Mouse (Mus musculus) megakaryocyte, embryonic 14.5 days (primary cell): ENCODE measurements around the gene Ppm1n. TPM values are rescaled to one million over a fixed set of nuclear protein-coding genes. Genes with fewer than 3 reads are reported as not detected.

Experiments used
- H3K27me3 ChIP-seq: replicated peaks from 2 replicates; pipeline ENCODE3; 2012; ENCODE audit warnings: inconsistent platforms
- H3K36me3 ChIP-seq: replicated peaks from 2 replicates; pipeline ENCODE3; 2012; ENCODE audit warnings: low read length, inconsistent platforms, mixed read lengths
- H3K4me1 ChIP-seq: 2 replicates; pipeline ENCODE4 v1.6.1; 2012; ENCODE audit warnings: inconsistent platforms
- H3K4me3 ChIP-seq: replicated peaks from 2 replicates; pipeline ENCODE3; 2012; ENCODE audit warnings: moderate library complexity, mild to moderate bottlenecking, inconsistent platforms
- H3K9me3 ChIP-seq: 2 replicates; pipeline ENCODE4 v1.6.1; 2012; ENCODE audit warnings: inconsistent platforms
- FLI1 ChIP-seq: IDR thresholded peaks from 2 replicates; pipeline ENCODE4 v1.6.1; 2012; ENCODE audit warnings: low read length, inconsistent platforms, mixed read lengths
- GATA1 ChIP-seq: IDR thresholded peaks from 3 replicates; pipeline ENCODE4 v1.6.1; 2012; ENCODE audit warnings: mixed read lengths, low read length, inconsistent platforms, borderline replicate concordance
- polyA plus RNA-seq: library from polyadenylated mRNA; stranded (reverse); fragments of >175 nt; gene quantifications from 2 replicates; pipeline ENCODE4 v1.2.3, GENCODE M21; 2012; ENCODE audit warnings: low replicate concordance; ENCODE audit not compliant: insufficient read depth

Ppm1n gene
- polyA plus RNA-seq, 1 experiment = not detected

GRCm38 (mm10) chr7:19302264-19303045 lies 22.6 kb upstream of the Ppm1n start:
- no peaks in the 10 kb centered on the region for H3K9me3 ChIP-seq
- H3K36me3 ChIP-seq = no peaks in the 10 kb centered on the region
- TF ChIP-seq FLI1 (no peak), GATA1 (no peak)
- H3K27me3 ChIP-seq = peaks cover 51% of the 10 kb centered on the region
- peak overlapping the region; percentile 88 for H3K4me3 ChIP-seq
- peaks cover 63% of the 10 kb centered on the region for H3K4me1 ChIP-seq

- H3K9me3 ChIP-seq = no peaks in the 10 kb centered on the region
- H3K36me3 ChIP-seq = no peaks in the 10 kb centered on the region
- peaks cover 55% of the 10 kb centered on the region for H3K4me1 ChIP-seq
- TF ChIP-seq FLI1 (no peak), GATA1 (no peak)
- H3K4me3 ChIP-seq = peak overlapping the region; percentile 88
- peaks cover 46% of the 10 kb centered on the region for H3K27me3 ChIP-seq
Measured at GRCm38 (mm10) chr7:19301461-19302263, 21.8 kb upstream of the Ppm1n start.

- Histone ChIP-seq H3K4me3 (peak overlapping the region; percentile 88), H3K27me3 (peaks cover 36% of the 10 kb centered on the region), H3K9me3 (no peaks in the 10 kb centered on the region), H3K4me1 (peaks cover 47% of the 10 kb centered on the region), H3K36me3 (no peaks in the 10 kb centered on the region)
- TF ChIP-seq GATA1 = no peak
- no peak for TF ChIP-seq FLI1
Measured at GRCm38 (mm10) chr7:19300501-19301421, 20.9 kb upstream of the Ppm1n start.

GRCm38 (mm10) chr7:19299194-19299593 lies 19.3 kb upstream of the Ppm1n start:
- Histone ChIP-seq H3K9me3 (no peaks in the 10 kb centered on the region), H3K4me1 (peaks cover 38% of the 10 kb centered on the region), H3K27me3 (peaks cover 21% of the 10 kb centered on the region), H3K4me3 (no peak overlapping the region), H3K36me3 (no peaks in the 10 kb centered on the region)
- no peak for TF ChIP-seq GATA1
- no peak for TF ChIP-seq FLI1

- Histone ChIP-seq H3K36me3 (no peaks in the 10 kb centered on the region), H3K27me3 (peaks cover 16% of the 10 kb centered on the region), H3K9me3 (no peaks in the 10 kb centered on the region), H3K4me1 (peaks cover 33% of the 10 kb centered on the region), H3K4me3 (no peak overlapping the region)
- TF ChIP-seq GATA1 = no peak
- TF ChIP-seq FLI1 = no peak
Measured at GRCm38 (mm10) chr7:19297794-19298193, 17.9 kb upstream of the Ppm1n start.

GRCm38 (mm10) chr7:19297034-19297433 lies 17.2 kb upstream of the Ppm1n start:
- Histone ChIP-seq H3K27me3 (peaks cover 9% of the 10 kb centered on the region), H3K36me3 (no peaks in the 10 kb centered on the region), H3K4me3 (no peak overlapping the region), H3K4me1 (peaks cover 29% of the 10 kb centered on the region), H3K9me3 (no peaks in the 10 kb centered on the region)
- TF ChIP-seq FLI1 = no peak
- no peak for TF ChIP-seq GATA1

- Histone ChIP-seq H3K36me3 (no peaks in the 10 kb centered on the region), H3K27me3 (peaks cover 2% of the 10 kb centered on the region), H3K9me3 (no peaks in the 10 kb centered on the region), H3K4me1 (peaks cover 31% of the 10 kb centered on the region), H3K4me3 (peak overlapping the region; percentile 92)
- TF ChIP-seq GATA1 = no peak
- no peak for TF ChIP-seq FLI1
Measured at GRCm38 (mm10) chr7:19295503-19296185, 15.8 kb upstream of the Ppm1n start.

GRCm38 (mm10) chr7:19290969-19291596 lies 11.2 kb upstream of the Ppm1n start:
- Histone ChIP-seq H3K36me3 (no peaks in the 10 kb centered on the region), H3K4me3 (peak overlapping the region; percentile 90), H3K9me3 (no peaks in the 10 kb centered on the region), H3K4me1 (peaks cover 29% of the 10 kb centered on the region), H3K27me3 (peaks cover 22% of the 10 kb centered on the region)
- TF ChIP-seq GATA1 = no peak
- no peak for TF ChIP-seq FLI1

GRCm38 (mm10) chr7:19284763-19285162 lies 4.9 kb upstream of the Ppm1n start:
- no peaks in the 10 kb centered on the region for H3K36me3 ChIP-seq
- peaks cover 21% of the 10 kb centered on the region for H3K4me1 ChIP-seq
- H3K27me3 ChIP-seq = peaks cover 48% of the 10 kb centered on the region
- no peak overlapping the region for H3K4me3 ChIP-seq
- TF ChIP-seq FLI1 = no peak
- TF ChIP-seq GATA1 = no peak
- no peaks in the 10 kb centered on the region for H3K9me3 ChIP-seq
